Mouse (Mus musculus) cortical plate, adult 2 months (tissue): ENCODE data around the gene Nmnat1. TPM values are rescaled to one million over a fixed set of nuclear protein-coding genes. Genes with fewer than 3 reads are reported as not detected.

ENCODE experiments used
- H3K27ac ChIP-seq: fragments of 200-500 bp; 2 replicates; pipeline ENCODE4 v1.5.1; 2012; ENCODE audit warnings: low read length, control low read depth, inconsistent platforms; ENCODE audit not compliant: insufficient read depth
- H3K4me1 ChIP-seq: fragments of 200-500 bp; 2 replicates; pipeline ENCODE4 v1.6.1; 2011; ENCODE audit warnings: low read length; ENCODE audit not compliant: control insufficient read depth, insufficient read depth
- H3K4me3 ChIP-seq: fragments of 200-500 bp; 2 replicates; pipeline ENCODE4 v1.5.1; 2011; ENCODE audit warnings: mild to moderate bottlenecking, low read length, control low read depth; ENCODE audit not compliant: insufficient read depth
- CTCF ChIP-seq: fragments of 200-500 bp; IDR thresholded peaks from 2 replicates; pipeline ENCODE4 v1.5.1; 2011; ENCODE audit warnings: mild to moderate bottlenecking, control low read depth, low read length; ENCODE audit not compliant: insufficient read depth; ENCODE audit errors: extremely low read depth
- POLR2A ChIP-seq: fragments of 200-500 bp; IDR thresholded peaks from 2 replicates; pipeline ENCODE4 v1.6.1; 2011; ENCODE audit warnings: mild to moderate bottlenecking, low read length, control low read depth; ENCODE audit not compliant: insufficient read depth; ENCODE audit errors: extremely low read depth
- polyA plus RNA-seq: library from polyadenylated mRNA; depleted of rRNA; stranded (reverse); fragments of >200 nt; gene quantifications from 2 replicates; pipeline ENCODE4 v1.2.3, GENCODE M21; 2012; rRNA removed

Gene Nmnat1
- polyA plus RNA-seq, 1 experiment, result 9.0 TPM

DNA sequence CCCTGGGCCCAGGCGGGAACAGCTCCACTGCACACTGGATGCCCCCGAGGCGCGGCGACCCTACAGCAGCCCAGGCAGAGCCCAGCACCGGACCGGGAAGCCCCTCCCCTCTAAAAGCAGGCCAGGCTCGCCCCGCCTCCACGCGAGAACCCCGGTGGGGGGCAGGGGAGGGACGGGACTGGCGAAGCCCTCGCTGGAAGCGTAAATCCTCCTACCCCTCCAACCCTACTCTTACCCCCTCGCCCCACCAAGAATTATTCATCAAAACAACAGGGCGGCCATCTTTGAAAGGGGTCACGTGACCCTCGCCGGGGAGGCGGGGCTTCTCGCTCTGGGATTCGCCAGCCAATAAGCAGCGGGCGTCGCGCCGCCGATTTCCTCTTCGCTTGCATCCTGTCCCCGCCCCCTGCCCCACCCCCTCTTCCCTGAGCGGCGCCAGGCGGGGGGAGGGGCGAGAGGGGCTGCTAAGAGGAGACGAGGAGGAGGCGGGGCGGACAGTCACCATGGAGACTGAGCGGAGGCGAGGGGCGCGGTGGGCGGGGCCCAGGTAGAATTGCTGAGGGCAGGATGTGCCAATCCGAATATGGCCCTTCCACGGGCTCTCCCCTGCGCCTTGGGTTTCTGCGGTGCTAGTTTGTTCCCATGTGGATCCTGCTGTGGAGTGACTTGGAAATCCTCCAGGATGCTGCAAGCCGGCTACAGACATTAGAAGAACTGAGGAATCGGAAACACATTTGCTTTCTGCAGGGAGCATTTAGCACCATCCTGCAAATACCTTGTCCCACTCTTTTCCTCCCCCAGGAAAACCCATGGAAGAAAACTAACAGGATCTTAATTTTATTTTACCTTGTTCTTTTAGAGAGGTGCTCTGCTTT is 58.4 kb downstream of the Nmnat1 start, which contains the start of gene Ube4b:
Ube4b (minus strand) TSS at position 425 of the 875 bp plus-strand sequence.
- Histone ChIP-seq H3K27ac (peak within 1 kb of the TSS; percentile 97), H3K4me3 (peak within 1 kb of the TSS; percentile 74), H3K4me1 (peaks cover 5% of the 10 kb centered on the region)
- TF ChIP-seq CTCF, result no peak
- TF ChIP-seq POLR2A, result peak; percentile 70

- Histone ChIP-seq H3K4me3 (peak overlapping the region; percentile 74), H3K4me1 (peaks cover 6% of the 10 kb centered on the region), H3K27ac (peak overlapping the region; percentile 97)
- TF ChIP-seq POLR2A, result no peak
- no peak for TF ChIP-seq CTCF
Observed at GRCm38 (mm10) chr4:149425801-149426292, 59.2 kb downstream of the Nmnat1 start.

DNA sequence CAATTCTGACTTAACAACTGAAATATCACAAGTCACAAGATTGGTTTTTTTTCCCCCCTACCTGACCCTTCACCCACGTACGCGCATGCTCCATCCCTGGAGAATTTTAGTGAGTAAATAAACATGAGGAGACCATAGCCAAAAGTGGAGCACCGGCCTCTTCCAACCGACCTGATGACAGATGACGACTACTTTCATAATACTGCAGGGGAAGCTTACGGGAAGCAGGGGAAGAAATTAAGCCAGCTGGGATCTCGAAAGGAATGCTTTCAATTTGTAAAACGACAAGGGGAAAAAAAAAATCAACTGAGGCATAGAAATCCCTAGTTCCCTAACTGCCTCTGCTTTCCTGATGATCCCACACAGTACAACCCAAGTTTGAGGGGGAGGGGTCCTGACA is 60.2 kb downstream of the Nmnat1 start:
- peak overlapping the region; percentile 74 for H3K4me3 ChIP-seq
- H3K27ac ChIP-seq, result no peak overlapping the region
- no peak for TF ChIP-seq POLR2A
- no peak for TF ChIP-seq CTCF
- H3K4me1 ChIP-seq, result peaks cover 9% of the 10 kb centered on the region

DNA sequence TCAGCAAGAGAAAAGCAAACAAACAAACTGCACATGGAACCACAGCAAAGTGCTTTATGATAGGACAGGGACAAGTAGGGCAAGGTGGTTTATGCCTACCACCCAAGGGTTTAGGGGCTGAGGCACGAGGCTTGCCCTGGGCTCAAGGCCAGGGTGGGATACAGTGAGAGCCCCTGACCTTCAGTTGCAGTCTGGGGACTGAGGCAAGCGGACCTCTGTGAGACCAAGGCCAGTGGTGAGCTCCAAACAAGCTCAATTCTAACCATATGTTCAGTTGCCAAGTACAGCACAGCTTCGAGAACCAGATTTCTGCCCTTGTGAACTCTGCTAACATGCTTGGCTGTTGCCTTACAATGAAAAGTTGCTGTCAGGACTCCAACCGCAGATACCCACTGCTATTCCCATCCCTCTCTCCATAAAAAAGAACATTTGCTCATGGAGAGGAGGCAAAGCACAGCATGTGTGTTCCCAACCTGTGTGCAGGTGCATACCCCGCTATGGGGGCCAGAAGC is 67.1 kb downstream of the Nmnat1 start:
- Histone ChIP-seq H3K27ac (no peak overlapping the region), H3K4me1 (peaks cover 18% of the 10 kb centered on the region), H3K4me3 (no peak overlapping the region)
- TF ChIP-seq CTCF (no peak), POLR2A (no peak)

Other genes starting within 250 kb of the Nmnat1 start
- gene Kif1b, start 177.5 kb downstream of the Nmnat1 start, polyA plus RNA-seq, result 229 and 234 TPM in 2 replicates
- gene Ube4b, start 58.5 kb downstream of the Nmnat1 start, polyA plus RNA-seq, result 99.9 and 105 TPM in 2 replicates
- gene Rbp7, start 30.2 kb downstream of the Nmnat1 start, polyA plus RNA-seq, result 0.84 TPM in 1 of 2 replicates, not detected in the other
- not detected in 2 replicates for gene Tmem274, start 7.8 kb downstream of the Nmnat1 start, polyA plus RNA-seq
- gene Lzic, start within 50 bp of the Nmnat1 start, polyA plus RNA-seq, result 9.0 and 9.2 TPM in 2 replicates
- 35.8 and 38.0 TPM in 2 replicates for gene Ctnnbip1, start 33.0 kb upstream of the Nmnat1 start, polyA plus RNA-seq
- 406 and 407 TPM in 2 replicates for gene Clstn1, start 101.3 kb upstream of the Nmnat1 start, polyA plus RNA-seq
- gene Pik3cd, start 217.4 kb upstream of the Nmnat1 start, polyA plus RNA-seq, result 13.2 and 15.7 TPM in 2 replicates